Mouse (Mus musculus) 416B (cell line): Measurements from ENCODE around the gene C3.

Experiments used
- DNase-seq: peaks from one replicate; pipeline ENCODE4 v3.0.0; 2011; ENCODE audit warnings: low read depth

Gene C3

GRCm38 (mm10) chr17:57219884-57220207 is 8.1 kb downstream of the C3 start:
- peak; percentile 74 for DNase-seq

- peak; percentile 72 for DNase-seq
Measured at GRCm38 (mm10) chr17:57219167-57219883, 8.6 kb downstream of the C3 start.

GRCm38 (mm10) chr17:57218335-57218900 is 9.5 kb downstream of the C3 start:
- DNase-seq, result no peak

- peak; percentile 76 for DNase-seq
Measured at GRCm38 (mm10) chr17:57214676-57215387, 13.1 kb downstream of the C3 start.

GRCm38 (mm10) chr17:57211501-57211900 is 16.4 kb downstream of the C3 start:
- DNase-seq, result no peak

GRCm38 (mm10) chr17:57209330-57209729 is 18.6 kb downstream of the C3 start:
- peak; percentile 78 for DNase-seq

- DNase-seq, result no peak
Measured at GRCm38 (mm10) chr17:57207938-57208337, 20.0 kb downstream of the C3 start.

GRCm38 (mm10) chr17:57201841-57202724 is 25.9 kb downstream of the C3 start:
- peak; percentile 51 for DNase-seq

GRCm38 (mm10) chr17:57198252-57198651 is 29.7 kb downstream of the C3 start:
- DNase-seq, result peak; percentile 91

GRCm38 (mm10) chr17:57195326-57196010 is 32.5 kb downstream of the C3 start:
- no peak for DNase-seq

GRCm38 (mm10) chr17:57194771-57195170 is 33.2 kb downstream of the C3 start:
- peak; percentile 35 for DNase-seq

- DNase-seq, result peak; percentile 96
Measured at GRCm38 (mm10) chr17:57194041-57194507, 33.9 kb downstream of the C3 start, which contains the start of gene Tnfsf14. Gene Tnfsf14 (minus strand): TSS chr17:57194177.

GRCm38 (mm10) chr17:57188510-57189192 is 39.3 kb downstream of the C3 start:
- DNase-seq, result peak; percentile 13

GRCm38 (mm10) chr17:57185641-57186040 is 42.3 kb downstream of the C3 start:
- DNase-seq, result no peak

- peak; percentile 25 for DNase-seq
Measured at GRCm38 (mm10) chr17:57182871-57183270, 45.1 kb downstream of the C3 start.

GRCm38 (mm10) chr17:57180363-57180762 is 47.6 kb downstream of the C3 start:
- DNase-seq, result peak; percentile 68

- DNase-seq, result no peak
Measured at GRCm38 (mm10) chr17:57173351-57173750, 54.6 kb downstream of the C3 start.

- DNase-seq, result no peak
Measured at GRCm38 (mm10) chr17:57172378-57172777, 55.6 kb downstream of the C3 start.

GRCm38 (mm10) chr17:57170616-57171260 is 57.2 kb downstream of the C3 start:
- DNase-seq, result peak; percentile 41
